Mouse (Mus musculus): Measurements from ENCODE around the gene 3110040M04Rik. TPM values are rescaled to one million over a fixed set of nuclear protein-coding genes. Genes with fewer than 3 reads are reported as not detected.

The 3110040M04Rik gene
- polyA plus RNA-seq, 1 experiment: not detected

DNA sequence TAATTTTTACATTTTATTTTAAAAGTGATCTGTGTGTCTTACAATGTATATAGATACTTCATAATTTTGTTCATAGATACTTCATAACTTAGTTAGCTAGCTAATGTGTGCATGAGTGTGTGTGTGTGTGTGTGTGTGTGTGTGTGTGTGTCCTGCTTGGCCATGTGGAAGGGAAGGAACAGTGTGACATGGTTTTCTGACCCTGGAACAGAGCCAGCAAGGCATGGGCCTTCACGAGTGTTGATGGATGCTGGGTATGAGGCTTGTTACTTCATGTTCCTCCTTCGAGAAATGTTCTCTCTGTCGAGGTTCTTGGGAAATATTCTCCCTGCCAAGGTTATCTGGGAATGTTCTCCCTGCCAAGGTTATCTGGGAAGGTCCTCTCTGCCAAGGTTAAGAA lies 29.8 kb downstream of the 3110040M04Rik start:
- DNase-seq (ENCODE audit: low spot score): no peak

DNA sequence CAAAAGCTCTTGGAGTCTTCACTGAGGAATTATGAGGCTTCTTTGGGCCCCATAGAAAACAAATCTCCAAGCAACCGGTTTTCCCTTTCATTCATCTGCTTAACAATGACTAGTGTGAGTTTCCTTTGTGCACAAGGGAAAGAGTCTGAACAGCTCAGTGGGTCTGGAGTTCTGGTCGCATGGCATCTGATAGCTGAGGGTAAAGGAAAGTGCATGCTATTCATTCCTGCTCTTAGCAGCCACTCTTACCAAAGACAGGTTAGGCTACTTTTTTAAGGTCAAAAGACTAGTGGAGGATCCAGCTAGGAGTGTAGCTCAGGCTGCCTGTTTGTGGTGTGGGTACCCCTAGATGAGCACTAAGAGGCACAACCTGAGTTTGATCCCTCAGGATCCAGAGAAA lies 31.7 kb downstream of the 3110040M04Rik start:
- DNase-seq (ENCODE audit: low spot score): no peak

DNA sequence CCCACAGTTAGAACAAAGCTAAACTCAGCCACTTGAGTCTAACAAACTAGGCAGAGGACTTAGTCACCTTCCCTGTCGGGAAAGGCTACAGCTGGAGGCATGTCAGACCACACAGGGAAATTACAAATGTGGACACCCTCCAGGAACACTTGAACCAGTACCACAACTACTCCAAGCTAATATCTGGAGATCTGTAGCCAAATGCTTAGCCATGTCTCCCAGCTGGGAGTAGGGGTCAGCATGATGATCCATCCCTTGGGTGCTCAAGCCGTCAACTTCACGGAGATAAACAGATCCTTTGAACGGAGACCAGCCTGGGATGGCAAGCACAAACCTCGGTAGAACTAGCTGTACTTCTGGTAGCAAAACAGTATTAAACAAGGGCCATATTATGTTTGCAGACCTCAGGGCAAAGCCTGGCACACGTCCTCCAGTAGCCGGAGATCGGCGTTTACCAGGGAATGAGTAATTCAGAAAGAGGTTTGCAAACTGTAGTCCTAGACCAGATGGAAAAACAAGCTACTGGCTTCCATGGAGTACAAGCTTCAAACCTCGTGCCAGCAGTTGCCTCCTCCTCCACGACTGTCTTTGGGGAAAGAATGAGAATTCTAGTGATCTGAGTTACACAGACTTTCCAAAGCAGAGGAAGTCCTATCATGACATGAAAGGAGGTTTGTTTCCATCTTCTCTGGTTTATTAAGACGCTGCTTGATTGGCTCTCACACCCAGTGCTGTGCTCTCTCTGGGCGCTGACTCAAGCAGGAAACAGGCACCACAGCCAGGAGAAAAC lies 32.4 kb downstream of the 3110040M04Rik start:
- no peak for DNase-seq (ENCODE audit: low spot score)

- no peak for DNase-seq (ENCODE audit: low spot score)
Observed at GRCm38 (mm10) chr1:151237780-151238179, 33.9 kb downstream of the 3110040M04Rik start.

- DNase-seq (ENCODE audit: low spot score): no peak
Observed at GRCm38 (mm10) chr1:151243332-151243731, 39.4 kb downstream of the 3110040M04Rik start.

DNA sequence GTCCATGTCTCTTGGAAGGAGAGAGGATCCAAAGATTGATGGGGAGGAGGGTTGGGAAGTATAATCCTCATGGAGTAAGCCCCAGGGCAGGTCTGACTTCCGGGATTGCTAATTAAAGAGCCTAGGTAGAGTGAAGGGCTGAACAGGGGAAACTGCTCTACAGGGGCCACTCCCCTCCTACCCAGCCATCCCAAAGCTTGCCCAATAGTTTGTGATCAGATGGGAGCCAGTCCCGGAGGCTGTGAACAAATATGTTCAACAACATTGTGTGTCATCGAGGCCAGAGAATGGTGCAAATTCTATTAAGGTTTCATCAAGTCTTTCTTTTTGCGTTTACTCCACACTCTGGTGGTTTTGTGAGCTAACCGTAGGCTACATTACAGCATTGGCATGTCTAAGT lies 40.1 kb downstream of the 3110040M04Rik start:
- no peak for DNase-seq (ENCODE audit: low spot score)

- DNase-seq (ENCODE audit: low spot score): no peak
Observed at GRCm38 (mm10) chr1:151244761-151245160, 40.8 kb downstream of the 3110040M04Rik start.

- DNase-seq (ENCODE audit: low spot score): no peak
Observed at GRCm38 (mm10) chr1:151245165-151245564, 41.2 kb downstream of the 3110040M04Rik start.

GRCm38 (mm10) chr1:151245846-151246245 lies 41.9 kb downstream of the 3110040M04Rik start:
- no peak for DNase-seq (ENCODE audit: low spot score)

- no peak for DNase-seq (ENCODE audit: low spot score)
Observed at GRCm38 (mm10) chr1:151250109-151250508, 46.2 kb downstream of the 3110040M04Rik start.

DNA sequence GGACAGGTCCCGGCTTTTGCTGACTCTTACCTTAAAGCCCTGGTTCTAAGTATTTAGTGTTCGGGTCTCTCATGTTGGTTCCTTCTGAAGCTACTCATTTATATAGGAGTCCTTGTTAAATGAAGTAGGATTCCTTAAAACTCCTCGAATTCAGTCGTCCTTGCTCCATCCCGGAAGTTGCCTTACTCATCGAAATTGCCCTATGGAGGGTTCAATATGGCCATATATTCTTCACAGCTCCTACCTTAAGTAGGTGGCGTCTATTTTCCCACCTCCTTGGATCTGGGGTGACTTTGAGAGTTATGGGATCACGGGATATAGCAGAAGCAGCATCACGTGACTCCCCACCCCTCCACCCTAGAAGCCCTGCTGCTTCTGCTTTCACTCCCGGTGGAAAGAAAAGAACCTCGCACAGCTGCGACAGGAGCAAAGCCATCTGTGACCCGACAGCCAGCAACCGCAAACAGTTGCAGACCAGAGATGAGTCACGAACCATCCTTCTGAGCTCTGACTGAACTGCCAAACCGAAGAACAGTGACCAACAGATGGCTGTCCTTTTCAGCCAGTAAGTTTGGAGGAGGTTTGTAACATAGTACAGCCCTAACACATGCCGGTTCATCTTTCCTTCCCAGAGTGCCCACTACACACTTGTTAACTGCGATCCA lies 46.7 kb downstream of the 3110040M04Rik start:
- no peak for DNase-seq (ENCODE audit: low spot score)

DNA sequence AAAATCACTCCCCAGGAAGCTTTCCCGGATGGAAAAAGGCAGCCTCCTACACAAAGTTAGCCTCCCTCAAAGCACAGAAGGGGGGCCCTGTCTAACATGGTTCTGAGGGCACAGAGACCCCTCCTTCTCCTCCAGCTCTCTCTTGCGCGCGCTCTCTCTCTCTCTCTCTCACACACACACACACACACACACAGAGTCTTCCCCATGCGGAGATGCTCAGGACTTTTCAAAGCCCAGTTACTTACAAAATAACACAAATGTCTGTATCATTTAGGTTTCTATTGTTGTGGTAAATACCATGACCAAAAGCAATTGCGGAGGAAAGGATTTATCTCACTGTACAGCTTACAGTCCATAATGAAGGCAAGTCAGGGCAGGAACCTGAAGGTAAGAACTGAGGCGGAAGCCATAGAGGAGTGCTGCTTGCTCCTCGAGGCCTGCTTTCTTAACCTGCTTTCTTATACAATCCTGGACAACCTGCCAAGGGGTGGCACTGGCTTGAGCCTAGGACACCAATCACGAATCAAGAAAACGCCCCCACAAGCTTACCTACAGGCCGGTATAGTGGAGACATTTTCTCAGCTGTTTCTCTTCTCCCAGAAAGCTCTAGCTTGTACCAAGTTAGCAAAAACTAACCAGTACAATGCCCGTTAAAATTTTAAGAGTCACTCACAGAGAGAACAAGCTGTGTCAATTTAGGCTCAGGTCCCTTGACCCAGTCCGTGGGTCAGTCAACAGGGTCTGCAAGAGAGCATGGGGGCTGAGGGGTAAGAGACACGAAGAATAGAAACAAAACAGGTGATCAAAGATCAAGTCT lies 47.5 kb downstream of the 3110040M04Rik start:
- DNase-seq (ENCODE audit: low spot score): no peak

Other genes with a start within 250 kb of the 3110040M04Rik start
- 10.2 and 11.1 TPM in 2 replicates for gene Hmcn1, start 210.7 kb upstream of the 3110040M04Rik start, polyA plus RNA-seq (2012; rRNA removed)
- not detected in 2 replicates for gene Gm47985, start 21.6 kb upstream of the 3110040M04Rik start, polyA plus RNA-seq (2012; rRNA removed)
- not detected in 2 replicates for gene Gm8947, start 11.7 kb upstream of the 3110040M04Rik start, polyA plus RNA-seq (2012; rRNA removed)
- gene Gm47995, start 5.7 kb upstream of the 3110040M04Rik start, polyA plus RNA-seq (2012; rRNA removed): not detected in 2 replicates
- gene Gm47996, start 6.0 kb downstream of the 3110040M04Rik start, polyA plus RNA-seq (2012; rRNA removed): not detected in 2 replicates
- gene Ivns1abp, start 140.4 kb downstream of the 3110040M04Rik start, polyA plus RNA-seq (2012; rRNA removed): 65.5 and 76.2 TPM in 2 replicates
- 14.6 and 20.1 TPM in 2 replicates for gene Swt1, start 224.3 kb downstream of the 3110040M04Rik start, polyA plus RNA-seq (2012; rRNA removed)
- gene Trmt1l, start 224.4 kb downstream of the 3110040M04Rik start, polyA plus RNA-seq (2012; rRNA removed): 28.8 and 29.3 TPM in 2 replicates

Data from urinary bladder, adult 2 months (tissue).